Mouse (Mus musculus): ENCODE data around the gene Hspa1b. TPM values are rescaled to one million over a fixed set of nuclear protein-coding genes. Genes with fewer than 3 reads are reported as not detected.

Gene Hspa1b
- total RNA-seq, 1 experiment: 14.6 TPM

- DNase-seq (ENCODE audit: low read depth, low spot score): no peak
- Histone ChIP-seq H3K4me1 (ENCODE audit: control insufficient read depth in 2 of 2, insufficient read depth in 2 of 2, low read length in 2 of 2, poor library complexity in 1 of 2) (peaks cover 4 to 22% of the 10 kb centered on the region in 2 experiments; a peak in 3 of 4 replicates), H3K9me3 (ENCODE audit: control insufficient read depth, insufficient read depth, low read depth, low read length) (no peaks in the 10 kb centered on the region), H3K27ac (ENCODE audit: insufficient read depth, low read depth, low read length, poor library complexity, severe bottlenecking) (no peak within 1 kb of the TSS; the same call in 1 of the 2 replicates), H3K36me3 (ENCODE audit: control insufficient read depth, insufficient read depth, low read length, poor library complexity, severe bottlenecking) (peaks cover 33% of the 10 kb centered on the region), H3K4me3 (ENCODE audit: insufficient read depth in 1 of 2, low read depth in 1 of 2, low read length in 2 of 2, poor library complexity in 1 of 2, severe bottlenecking in 1 of 2) (no peak within 1 kb of the TSS), H3K9ac (ENCODE audit: insufficient read depth, low read depth, low read length, poor library complexity, severe bottlenecking) (peak within 1 kb of the TSS; percentile 38; the same call in 1 of the 2 replicates)
- in situ Hi-C loops (cut with MboI; ENCODE audit: low sequenced_read_pairs in 2 of 2, unreplicated experiment in 2 of 2): no loop called here
- TF ChIP-seq HCFC1 (IDR thresholded peaks at IDR 0.05; ENCODE audit: borderline replicate concordance, insufficient read depth, low read length) (no peak), ZNF384 (IDR thresholded peaks at IDR 0.05; ENCODE audit: low read depth, low read length) (no peak), ZC3H11A (IDR thresholded peaks at IDR 0.05; ENCODE audit: borderline replicate concordance, low read depth, low read length) (no peak), MAFK (IDR thresholded peaks at IDR 0.05; ENCODE audit: insufficient read depth, low read depth, low read length) (no peak), CHD2 (IDR thresholded peaks at IDR 0.05; ENCODE audit: low read depth, low read length) (no peak)
Measured at GRCm38 (mm10) chr17:34913930-34914665, 44.9 kb downstream of the Hspa1b start, which contains the start of gene Slc44a4. TSS of gene Slc44a4 (plus strand) at chr17:34914466.

GRCm38 (mm10) chr17:34911945-34912351 lies 47.1 kb downstream of the Hspa1b start:
- no peak for TF ChIP-seq ZC3H11A (IDR thresholded peaks at IDR 0.05; ENCODE audit: borderline replicate concordance, low read depth, low read length)
- no peak for TF ChIP-seq MAFK (IDR thresholded peaks at IDR 0.05; ENCODE audit: insufficient read depth, low read depth, low read length)
- no peak for TF ChIP-seq HCFC1 (IDR thresholded peaks at IDR 0.05; ENCODE audit: borderline replicate concordance, insufficient read depth, low read length)
- TF ChIP-seq CHD2 (IDR thresholded peaks at IDR 0.05; ENCODE audit: low read depth, low read length): no peak
- TF ChIP-seq ZNF384 (IDR thresholded peaks at IDR 0.05; ENCODE audit: low read depth, low read length): no peak
- H3K4me1 ChIP-seq (ENCODE audit: control insufficient read depth in 2 of 2, insufficient read depth in 2 of 2, low read length in 2 of 2, poor library complexity in 1 of 2): peaks cover 2 to 33% of the 10 kb centered on the region in 2 experiments; a peak in 3 of 4 replicates
- peaks cover 54% of the 10 kb centered on the region for H3K36me3 ChIP-seq (ENCODE audit: control insufficient read depth, insufficient read depth, low read length, poor library complexity, severe bottlenecking)
- H3K9ac ChIP-seq (ENCODE audit: insufficient read depth, low read depth, low read length, poor library complexity, severe bottlenecking): peak overlapping the region; percentile 45; the same call in 1 of the 2 replicates
- H3K9me3 ChIP-seq (ENCODE audit: control insufficient read depth, insufficient read depth, low read depth, low read length): no peaks in the 10 kb centered on the region
- in situ Hi-C loops (cut with MboI; ENCODE audit: low sequenced_read_pairs in 2 of 2, unreplicated experiment in 2 of 2): no loop called here
- peak overlapping the region in 1 of 2 experiments; percentile 47; a peak in 1 of 4 replicates for H3K4me3 ChIP-seq (ENCODE audit: insufficient read depth in 1 of 2, low read depth in 1 of 2, low read length in 2 of 2, poor library complexity in 1 of 2, severe bottlenecking in 1 of 2)
- peak; percentile 93 for DNase-seq (ENCODE audit: low read depth, low spot score)
- H3K27ac ChIP-seq (ENCODE audit: insufficient read depth, low read depth, low read length, poor library complexity, severe bottlenecking): no peak overlapping the region

- peak overlapping the region in 1 of 2 experiments; percentile 47; a peak in 2 of 4 replicates for H3K4me3 ChIP-seq (ENCODE audit: insufficient read depth in 1 of 2, low read depth in 1 of 2, low read length in 2 of 2, poor library complexity in 1 of 2, severe bottlenecking in 1 of 2)
- peak overlapping the region; percentile 46 for H3K27ac ChIP-seq (ENCODE audit: insufficient read depth, low read depth, low read length, poor library complexity, severe bottlenecking)
- H3K36me3 ChIP-seq (ENCODE audit: control insufficient read depth, insufficient read depth, low read length, poor library complexity, severe bottlenecking): peaks cover 64% of the 10 kb centered on the region
- no peaks in the 10 kb centered on the region for H3K9me3 ChIP-seq (ENCODE audit: control insufficient read depth, insufficient read depth, low read depth, low read length)
- no peak for TF ChIP-seq ZNF384 (IDR thresholded peaks at IDR 0.05; ENCODE audit: low read depth, low read length)
- peaks cover 2 to 39% of the 10 kb centered on the region in 2 experiments; a peak in 3 of 4 replicates for H3K4me1 ChIP-seq (ENCODE audit: control insufficient read depth in 2 of 2, insufficient read depth in 2 of 2, low read length in 2 of 2, poor library complexity in 1 of 2)
- H3K9ac ChIP-seq (ENCODE audit: insufficient read depth, low read depth, low read length, poor library complexity, severe bottlenecking): peak overlapping the region; percentile 45; the same call in 1 of the 2 replicates
- in situ Hi-C loops (cut with MboI; ENCODE audit: low sequenced_read_pairs in 2 of 2, unreplicated experiment in 2 of 2): no loop called here
- DNase-seq (ENCODE audit: low read depth, low spot score): no peak
Measured at GRCm38 (mm10) chr17:34910982-34911381, 48.1 kb downstream of the Hspa1b start.

Other genes with a start within 250 kb of the Hspa1b start
- gene C4b, start 215.4 kb downstream of the Hspa1b start, total RNA-seq (2012; rRNA removed): 0.45 and 1.5 TPM in 2 replicates
- 0.27 and 0.32 TPM in 2 replicates for gene Cyp21a1, start 154.7 kb downstream of the Hspa1b start, total RNA-seq (2012; rRNA removed)
- 29.1 and 32.6 TPM in 2 replicates for gene Stk19, start 122.3 kb downstream of the Hspa1b start, total RNA-seq (2012; rRNA removed)
- gene Dxo, start 122.2 kb downstream of the Hspa1b start, total RNA-seq (2012; rRNA removed): 39.0 and 45.2 TPM in 2 replicates
- 40.5 and 66.0 TPM in 2 replicates for gene Skiv2l, start 109.0 kb downstream of the Hspa1b start, total RNA-seq (2012; rRNA removed)
- 50.2 and 63.4 TPM in 2 replicates for gene Nelfe, start 108.8 kb downstream of the Hspa1b start, total RNA-seq (2012; rRNA removed)
- gene Cfb, start 96.7 kb downstream of the Hspa1b start, total RNA-seq (2012; rRNA removed): 0.16 and 0.18 TPM in 2 replicates
- gene Zbtb12, start 79.8 kb downstream of the Hspa1b start, total RNA-seq (2012; rRNA removed): 9.4 and 11.5 TPM in 2 replicates
- gene Gm20547, start 77.2 kb downstream of the Hspa1b start, total RNA-seq (2012; rRNA removed): 0.31 TPM in 1 of 2 replicates, not detected in the other
- 5.0 TPM in 2 replicates for gene C2, start 61.0 kb downstream of the Hspa1b start, total RNA-seq (2012; rRNA removed)
- gene Ehmt2, start 60.8 kb downstream of the Hspa1b start, total RNA-seq (2012; rRNA removed): 124 and 147 TPM in 2 replicates
- gene Slc44a4, start 44.8 kb downstream of the Hspa1b start, total RNA-seq (2012; rRNA removed): 5.5 and 8.7 TPM in 2 replicates
- 24.0 and 40.6 TPM in 2 replicates for gene Neu1, start 28.0 kb downstream of the Hspa1b start, total RNA-seq (2012; rRNA removed)
- 1.9 TPM in 1 of 2 replicates, not detected in the other for gene Gm20481, start 10.7 kb upstream of the Hspa1b start, total RNA-seq (2012; rRNA removed)
- 5.8 and 5.9 TPM in 2 replicates for gene Hspa1a, start 12.9 kb upstream of the Hspa1b start, total RNA-seq (2012; rRNA removed)
- gene Hspa1l, start 13.5 kb upstream of the Hspa1b start, total RNA-seq (2012; rRNA removed): 0.45 and 0.48 TPM in 2 replicates
- 52.1 and 64.4 TPM in 2 replicates for gene Lsm2, start 22.6 kb upstream of the Hspa1b start, total RNA-seq (2012; rRNA removed)
- gene Vars, start 41.7 kb upstream of the Hspa1b start, total RNA-seq (2012; rRNA removed): 303 and 453 TPM in 2 replicates
- gene Vwa7, start 57.3 kb upstream of the Hspa1b start, total RNA-seq (2012; rRNA removed): 0.21 and 0.31 TPM in 2 replicates
- gene Sapcd1, start 68.8 kb upstream of the Hspa1b start, total RNA-seq (2012; rRNA removed): 3.1 and 4.7 TPM in 2 replicates
- gene Msh5, start 87.5 kb upstream of the Hspa1b start, total RNA-seq (2012; rRNA removed): 2.7 and 3.2 TPM in 2 replicates
- 113 and 133 TPM in 2 replicates for gene Clic1, start 90.7 kb upstream of the Hspa1b start, total RNA-seq (2012; rRNA removed)
- 45.0 and 57.5 TPM in 2 replicates for gene Ddah2, start 99.8 kb upstream of the Hspa1b start, total RNA-seq (2012; rRNA removed)
- gene Ly6g6c, start 106.2 kb upstream of the Hspa1b start, total RNA-seq (2012; rRNA removed): not detected in 2 replicates
- 0.26 TPM in 1 of 2 replicates, not detected in the other for gene Mpig6b, start 106.9 kb upstream of the Hspa1b start, total RNA-seq (2012; rRNA removed)
- 13.4 and 36.1 TPM in 2 replicates for gene Ly6g6e, start 117.7 kb upstream of the Hspa1b start, total RNA-seq (2012; rRNA removed)
- 1.6 and 4.9 TPM in 2 replicates for gene Ly6g6d, start 118.8 kb upstream of the Hspa1b start, total RNA-seq (2012; rRNA removed)
- gene Ly6g6f, start 126.4 kb upstream of the Hspa1b start, total RNA-seq (2012; rRNA removed): not detected in 2 replicates
- gene Abhd16a, start 130.0 kb upstream of the Hspa1b start, total RNA-seq (2012; rRNA removed): 30.7 and 40.4 TPM in 2 replicates
- 0.49 TPM in 1 of 2 replicates, not detected in the other for gene Ly6g5c, start 149.0 kb upstream of the Hspa1b start, total RNA-seq (2012; rRNA removed)
- 1.4 and 1.5 TPM in 2 replicates for gene Ly6g5b, start 156.2 kb upstream of the Hspa1b start, total RNA-seq (2012; rRNA removed)
- gene Gpank1, start 162.2 kb upstream of the Hspa1b start, total RNA-seq (2012; rRNA removed): 21.9 and 31.1 TPM in 2 replicates
- 78.0 and 98.6 TPM in 2 replicates for gene Csnk2b, start 162.8 kb upstream of the Hspa1b start, total RNA-seq (2012; rRNA removed)
- gene D17H6S53E, start 167.1 kb upstream of the Hspa1b start, total RNA-seq (2012; rRNA removed): 11.2 and 11.7 TPM in 2 replicates
- gene Apom, start 172.8 kb upstream of the Hspa1b start, total RNA-seq (2012; rRNA removed): 7.5 and 10.0 TPM in 2 replicates
- gene Bag6, start 175.9 kb upstream of the Hspa1b start, total RNA-seq (2012; rRNA removed): 208 and 245 TPM in 2 replicates
- 147 and 161 TPM in 2 replicates for gene Prrc2a, start 205.7 kb upstream of the Hspa1b start, total RNA-seq (2012; rRNA removed)
- not detected in 2 replicates for gene Aif1, start 216.8 kb upstream of the Hspa1b start, total RNA-seq (2012; rRNA removed)
- 2.6 and 2.7 TPM in 2 replicates for gene Lst1, start 229.2 kb upstream of the Hspa1b start, total RNA-seq (2012; rRNA removed)
- gene Ltb, start 235.2 kb upstream of the Hspa1b start, total RNA-seq (2012; rRNA removed): 10.1 and 19.6 TPM in 2 replicates
- gene Tnf, start 242.8 kb upstream of the Hspa1b start, total RNA-seq (2012; rRNA removed): 0.22 TPM in 1 of 2 replicates, not detected in the other
- gene Lta, start 246.1 kb upstream of the Hspa1b start, total RNA-seq (2012; rRNA removed): 0.13 TPM in 1 of 2 replicates, not detected in the other